Mouse (Mus musculus) cerebellum, adult 2 months (tissue): ENCODE measurements at regions not wholly inside any gene's neighbourhood (a gene's known extent, or its start where the extent isn't known, plus 50 kb on each side); places are given as distances from the start of the nearest gene placed in this dataset.

Experiments
- CTCF ChIP-seq: fragments of 200-500 bp; IDR thresholded peaks from 2 replicates; pipeline ENCODE4 v1.5.1; 2011; ENCODE audit warnings: low read depth, mild to moderate bottlenecking, control low read depth, low read length, moderate library complexity, borderline replicate concordance; ENCODE audit not compliant: insufficient read depth
- POLR2A ChIP-seq: fragments of 200-500 bp; IDR thresholded peaks from 2 replicates; pipeline ENCODE4 v1.6.1; 2011; ENCODE audit warnings: low read length, control low read depth, borderline replicate concordance; ENCODE audit not compliant: insufficient read depth

DNA sequence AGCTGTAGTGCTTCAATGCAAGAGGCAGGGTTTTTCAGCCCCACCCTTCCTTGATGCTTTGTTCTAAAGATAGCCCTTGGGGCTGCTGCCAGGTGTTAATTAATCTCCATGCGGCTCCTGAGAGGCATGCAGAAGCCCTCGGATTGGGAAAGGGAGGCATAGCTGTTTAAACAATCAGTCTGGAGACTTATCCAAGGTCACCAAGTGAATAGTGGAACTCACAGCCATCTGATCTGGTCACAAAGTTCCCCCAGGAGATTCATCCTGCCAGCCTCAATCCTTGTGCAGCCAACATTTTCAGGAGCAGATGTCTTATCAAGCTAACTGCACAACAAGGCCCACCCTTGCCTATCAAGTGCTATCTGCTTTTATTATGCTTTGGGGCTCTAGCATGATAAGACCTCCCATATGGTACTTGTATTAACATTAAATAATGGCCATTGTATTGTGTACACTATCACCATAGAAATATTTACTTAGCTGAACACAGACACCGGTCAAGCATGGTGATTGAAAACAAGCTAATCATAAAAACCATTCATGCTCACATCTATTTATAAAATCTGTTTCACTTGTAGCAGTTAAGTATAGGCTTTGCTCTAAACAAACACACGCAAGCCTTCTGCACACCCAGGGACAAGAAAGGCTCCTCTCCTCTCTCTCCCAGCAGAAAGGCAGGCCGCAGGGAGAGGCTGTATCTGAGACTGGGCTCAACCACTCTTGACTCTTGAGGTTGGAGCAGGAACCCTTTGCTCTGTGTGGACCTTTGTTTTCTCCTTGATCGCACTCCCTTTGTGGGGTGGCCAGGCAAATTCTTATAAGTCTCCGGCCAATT is 297.4 kb downstream of the Ets1 start:
- TF ChIP-seq CTCF (no peak), POLR2A (no peak)
